ENCODE assay signal across 32 mouse cellular contexts in genomic region chr4:151070962-151071361, GRCm38 (mm10). TPM values are rescaled to one million over a fixed set of nuclear protein-coding genes. Genes with fewer than 3 reads are reported as not detected.
DNase-seq lines count a peak whose midpoint lies in the region; ATAC-seq lines count a peak whose summit lies in the region.
"Had no signal": no experiment of that assay in that cellular context is flagged by ENCODE, and none has a peak within 500 bp of the region (broad histone marks: within the 10 kb centered on the region; RNA-seq: fewer than 3 reads in every experiment).

No protein-coding gene starts in this region.

- H3K9ac ChIP-seq in forebrain, embryonic 11.5 days (ENCODE audit: low read length) = no peak overlapping the region
- H3K9ac ChIP-seq in forebrain, embryonic 15.5 days (replicated peaks) = no peak overlapping the region
- no peak overlapping the region for H3K9ac ChIP-seq in midbrain, embryonic 14.5 days (replicated peaks; ENCODE audit: low read length)
- H3K9ac ChIP-seq: hindbrain, embryonic 15.5 days had no signal

- H3K79me2 ChIP-seq in macrophage (ENCODE audit: inconsistent target) = no peaks in the 10 kb centered on the region

- no peak overlapping the region for H3K4me3 ChIP-seq in forebrain, embryonic 11.5 days (ENCODE audit: low read depth, low read length)
- H3K4me3 ChIP-seq in forebrain, embryonic 15.5 days = no peak overlapping the region
- no peak overlapping the region for H3K4me3 ChIP-seq in macrophage (ENCODE audit: inconsistent target)
- H3K4me3 ChIP-seq in midbrain, embryonic 14.5 days (replicated peaks; ENCODE audit: low read depth, low read length) = no peak overlapping the region
- H3K4me3 ChIP-seq: forebrain, embryonic 10.5 days; heart, adult 2 months; heart, embryonic 10.5 days; hindbrain, embryonic 15.5 days had no signal

- H3K9me3 ChIP-seq in forebrain, embryonic 11.5 days (ENCODE audit: control insufficient read depth, low read length) = no peaks in the 10 kb centered on the region
- H3K9me3 ChIP-seq in forebrain, embryonic 15.5 days = no peaks in the 10 kb centered on the region
- H3K9me3 ChIP-seq in midbrain, embryonic 14.5 days (ENCODE audit: control insufficient read depth, low read length) = no peaks in the 10 kb centered on the region
- H3K9me3 ChIP-seq: forebrain, embryonic 10.5 days; G1E; heart, embryonic 10.5 days; hindbrain, embryonic 15.5 days had no signal

- H3K36me3 ChIP-seq in forebrain, embryonic 11.5 days (ENCODE audit: control insufficient read depth, insufficient read depth, low read length) = peaks cover 3% of the 10 kb centered on the region; the same call in 1 of the 2 replicates
- peaks cover 94% of the 10 kb centered on the region for H3K36me3 ChIP-seq in forebrain, embryonic 15.5 days
- no peaks in the 10 kb centered on the region for H3K36me3 ChIP-seq in macrophage (ENCODE audit: inconsistent target)
- peaks cover 96% of the 10 kb centered on the region for H3K36me3 ChIP-seq in midbrain, embryonic 14.5 days (ENCODE audit: control insufficient read depth, insufficient read depth, low read length)
- H3K36me3 ChIP-seq: G1E had no signal

- no peak overlapping the region for H3K27ac ChIP-seq in forebrain, embryonic 11.5 days (ENCODE audit: low read depth, low read length)
- no peak overlapping the region for H3K27ac ChIP-seq in forebrain, embryonic 15.5 days (replicated peaks)
- H3K27ac ChIP-seq in macrophage = peak overlapping the region; percentile 52
- no peak overlapping the region for H3K27ac ChIP-seq in midbrain, embryonic 14.5 days (replicated peaks; ENCODE audit: low read depth, low read length)
- H3K27ac ChIP-seq: forebrain, embryonic 10.5 days; heart, adult 2 months; heart, embryonic 10.5 days; hindbrain, embryonic 15.5 days had no signal

- ATAC-seq in forebrain, embryonic 11.5 days (replicated peaks; ENCODE audit: low FRiP score) = no peak
- no peak for ATAC-seq in forebrain, embryonic 15.5 days (replicated peaks)
- peak; percentile 76 for ATAC-seq in common myeloid progenitor, adult 5-6 weeks (replicated peaks; ENCODE audit: low read depth, poor library complexity, severe bottlenecking)
- ATAC-seq in megakaryocyte progenitor cell, adult 5-6 weeks (replicated peaks; ENCODE audit: poor library complexity) = peak; percentile 82
- no peak for ATAC-seq in monocyte, adult 5-6 weeks (replicated peaks; ENCODE audit: insufficient number of reproducible peaks, low FRiP score, low TSS enrichment, poor library complexity, severe bottlenecking)
- no peak for ATAC-seq in midbrain, embryonic 14.5 days (ENCODE audit: low FRiP score, low TSS enrichment)
- ATAC-seq: forebrain, embryonic 14.5 days; Patski had no signal

- H3K4me2 ChIP-seq in forebrain, embryonic 11.5 days (ENCODE audit: low read depth, low read length, severe bottlenecking) = no peak overlapping the region
- H3K4me2 ChIP-seq in forebrain, embryonic 15.5 days (replicated peaks) = no peak overlapping the region
- H3K4me2 ChIP-seq in midbrain, embryonic 14.5 days (ENCODE audit: low read length) = no peak overlapping the region
- H3K4me2 ChIP-seq: hindbrain, embryonic 15.5 days had no signal

- peak; percentile 40 for DNase-seq in forebrain, embryonic 11.5 days (ENCODE audit: low spot score)
- DNase-seq in midbrain, embryonic 14.5 days = no peak
- no peak for DNase-seq in kidney, postnatal 4 days
- DNase-seq: adrenal gland, postnatal 10 days; adrenal gland, postnatal 36 days; B cell, adult 2 months; cerebellum, adult 11 months; cerebellum, adult 2 months; cerebellum, postnatal 10 days; cerebellum, postnatal 36 days; gastrocnemius, postnatal 25 days; heart, adult 2 months had no signal

- H3K27me3 ChIP-seq in forebrain, embryonic 11.5 days (ENCODE audit: control insufficient read depth, insufficient read depth, low read length) = no peaks in the 10 kb centered on the region
- H3K27me3 ChIP-seq in forebrain, embryonic 15.5 days = no peaks in the 10 kb centered on the region
- H3K27me3 ChIP-seq in midbrain, embryonic 14.5 days (ENCODE audit: control insufficient read depth, insufficient read depth, low read length) = no peaks in the 10 kb centered on the region
- H3K27me3 ChIP-seq: hindbrain, embryonic 15.5 days had no signal

- H3K4me1 ChIP-seq in forebrain, embryonic 11.5 days (replicated peaks; ENCODE audit: control insufficient read depth, insufficient read depth, low read length) = no peaks in the 10 kb centered on the region
- H3K4me1 ChIP-seq in forebrain, embryonic 15.5 days = no peaks in the 10 kb centered on the region
- no peaks in the 10 kb centered on the region for H3K4me1 ChIP-seq in midbrain, embryonic 14.5 days (ENCODE audit: control insufficient read depth, insufficient read depth, low read length)
- H3K4me1 ChIP-seq: forebrain, embryonic 10.5 days; heart, embryonic 10.5 days; hindbrain, embryonic 15.5 days had no signal

- 88% methylated on average over 7 of the region's 7 CpGs for WGBS in forebrain, embryonic 11.5 days
- WGBS in forebrain, embryonic 15.5 days = 92% methylated on average over 7 of the region's 7 CpGs
- 8% methylated on average over 7 of the region's 7 CpGs for WGBS in macrophage (ENCODE audit: missing documents)
- WGBS in midbrain, embryonic 14.5 days = 94% methylated on average over 7 of the region's 7 CpGs

RNA-seq across cellular contexts. Expression of gene Vamp3, which starts 13.2 kb away (rescaled TPM):
- 96.1 and 109 TPM in 2 replicates for polyA plus RNA-seq in forebrain, embryonic 11.5 days (2014; fragmentation: Nextera tagmentation; extraction: Ambion mirVana)
- 69.3 and 69.4 TPM in 2 replicates for polyA plus RNA-seq in forebrain, embryonic 15.5 days (2015; fragmentation: Nextera tagmentation; extraction: Ambion mirVana)
- 66.4 and 80.9 TPM in 2 replicates for total RNA-seq in common myeloid progenitor, adult 5-6 weeks (2017)
- total RNA-seq in macrophage (2018; cell fraction: chromatin; rRNA removed) = 10 to 100 TPM; 27.5 to 92.9 (median 64.6) TPM
- 100 to 1,000 TPM in 16 of 26 experiments, 10 to 100 TPM in 10; 87.6 to 140 (median 115) TPM for total RNA-seq in macrophage (2018; cell fraction: cytosol; rRNA removed)
- total RNA-seq in macrophage (2018; cell fraction: nucleus; rRNA removed) = 10 to 100 TPM; 37.3 to 88.4 (median 68.1) TPM
- 106 to 130 TPM (median 123 TPM) in 3 replicates for polyA plus RNA-seq in macrophage (2018)
- 116 and 129 TPM in 2 replicates for total RNA-seq in megakaryocyte progenitor cell, adult 5-6 weeks (2015)
- 65.7 and 72.9 TPM in 2 replicates for total RNA-seq in megakaryocyte progenitor cell, adult 5-6 weeks (2017)
- 110 to 133 TPM (median 127 TPM) in 3 replicates for total RNA-seq in monocyte, adult 5-6 weeks (2017)
- polyA plus RNA-seq in midbrain, embryonic 14.5 days (2014; fragmentation: Nextera tagmentation; extraction: Ambion mirVana) = 30.4 and 34.9 TPM in 2 replicates

RNA-seq across cellular contexts. Expression of gene Gm13090, which starts 18.4 kb away (rescaled TPM):
- polyA plus RNA-seq in forebrain, embryonic 11.5 days (2014; fragmentation: Nextera tagmentation; extraction: Ambion mirVana) = 0.39 TPM in 1 of 2 replicates, not detected in the other
- 0.24 TPM in 1 of 2 replicates, not detected in the other for polyA plus RNA-seq in forebrain, embryonic 15.5 days (2015; fragmentation: Nextera tagmentation; extraction: Ambion mirVana)
- total RNA-seq in common myeloid progenitor, adult 5-6 weeks (2017) = not detected in 2 replicates
- total RNA-seq in macrophage (2018; cell fraction: chromatin; rRNA removed) = not detected
- total RNA-seq in macrophage (2018; cell fraction: cytosol; rRNA removed) = not detected
- not detected for total RNA-seq in macrophage (2018; cell fraction: nucleus; rRNA removed)
- polyA plus RNA-seq in macrophage (2018) = not detected in 3 replicates
- not detected in 2 replicates for total RNA-seq in megakaryocyte progenitor cell, adult 5-6 weeks (2015)
- total RNA-seq in megakaryocyte progenitor cell, adult 5-6 weeks (2017) = not detected in 2 replicates
- not detected in 3 replicates for total RNA-seq in monocyte, adult 5-6 weeks (2017)
- 0.50 TPM in 1 of 2 replicates, not detected in the other for polyA plus RNA-seq in midbrain, embryonic 14.5 days (2014; fragmentation: Nextera tagmentation; extraction: Ambion mirVana)
- total RNA-seq: adrenal gland, adult 18-20 months; adrenal gland, postnatal 10 days; adrenal gland, postnatal 36 days; CH12.LX; G1E; gastrocnemius, adult 8-10 months; gastrocnemius, postnatal 25 days; heart, postnatal 25 days had no signal
- polyA plus RNA-seq: cerebellum, adult 2 months; embryonic facial prominence, embryonic 11.5 days; embryonic facial prominence, embryonic 14.5 days; forebrain, embryonic 10.5 days; forebrain, embryonic 14.5 days; G1E; gonadal fat pad, adult 2 months; heart, embryonic 10.5 days; heart, embryonic 14.5 days; hindbrain, embryonic 15.5 days; intestine, embryonic 14.5 days; Patski had no signal

RNA-seq across cellular contexts. Expression of gene Per3, which starts 26.5 kb away (rescaled TPM):
- 5.5 and 6.7 TPM in 2 replicates for polyA plus RNA-seq in forebrain, embryonic 11.5 days (2014; fragmentation: Nextera tagmentation; extraction: Ambion mirVana)
- polyA plus RNA-seq in forebrain, embryonic 15.5 days (2015; fragmentation: Nextera tagmentation; extraction: Ambion mirVana) = 3.0 and 3.3 TPM in 2 replicates
- total RNA-seq in common myeloid progenitor, adult 5-6 weeks (2017) = 3.7 and 4.8 TPM in 2 replicates
- total RNA-seq in macrophage (2018; cell fraction: chromatin; rRNA removed) = 10 to 100 TPM in 25 of 26 experiments, 1 to 10 TPM in 1; 9.1 to 45.2 (median 18.6) TPM
- 1 to 10 TPM; 1.0 to 7.1 (median 2.9) TPM for total RNA-seq in macrophage (2018; cell fraction: cytosol; rRNA removed)
- 10 to 100 TPM in 18 of 26 experiments, 1 to 10 TPM in 8; 5.1 to 36.5 (median 12.5) TPM for total RNA-seq in macrophage (2018; cell fraction: nucleus; rRNA removed)
- 0.85 to 6.5 TPM (median 1.4 TPM) in 3 replicates for polyA plus RNA-seq in macrophage (2018)
- total RNA-seq in megakaryocyte progenitor cell, adult 5-6 weeks (2015) = 8.7 and 12.5 TPM in 2 replicates
- total RNA-seq in megakaryocyte progenitor cell, adult 5-6 weeks (2017) = 10.4 and 11.6 TPM in 2 replicates
- total RNA-seq in monocyte, adult 5-6 weeks (2017) = 0.76 to 1.9 TPM (median 1.4 TPM) in 3 replicates
- 2.3 and 2.5 TPM in 2 replicates for polyA plus RNA-seq in midbrain, embryonic 14.5 days (2014; fragmentation: Nextera tagmentation; extraction: Ambion mirVana)

Comparison
In these comparisons a context has a peak if more than half of its experiments do, and no peak if none do; other contexts are left out.
1. ATAC-seq: peak in common myeloid progenitor, adult 5-6 weeks (single experiment) and megakaryocyte progenitor cell, adult 5-6 weeks (single experiment); none in forebrain, embryonic 11.5 days (single experiment), forebrain, embryonic 15.5 days (single experiment), monocyte, adult 5-6 weeks (single experiment) and midbrain, embryonic 14.5 days (single experiment).